ENCODE assay signal across 35 mouse cellular contexts in genomic region chr5:93183311-93183710, GRCm38 (mm10). TPM values are rescaled to one million over a fixed set of nuclear protein-coding genes. Genes with fewer than 3 reads are reported as not detected.
"Had no signal": no experiment of that assay in that cellular context is flagged by ENCODE, and none has a peak within 500 bp of the region (broad histone marks: within the 10 kb centered on the region; RNA-seq: fewer than 3 reads in every experiment).

No protein-coding gene starts in this region.

- ATAC-seq: hindbrain, embryonic 16.5 days; hindbrain, postnatal 0 days; inflammation-experienced regulatory T-cells, adult 6 months; intestine, embryonic 15.5 days; intestine, embryonic 16.5 days; intestine, postnatal 0 days had no signal

- H3K4me2 ChIP-seq: heart, embryonic 11.5 days; heart, embryonic 12.5 days; heart, embryonic 13.5 days; heart, embryonic 15.5 days; hindbrain, embryonic 13.5 days; hindbrain, embryonic 14.5 days; hindbrain, embryonic 15.5 days; intestine, embryonic 15.5 days; kidney, embryonic 15.5 days had no signal

- H3K4me3 ChIP-seq: heart, embryonic 10.5 days; heart, embryonic 12.5 days; heart, embryonic 13.5 days; heart, embryonic 15.5 days; hindbrain, embryonic 10.5 days; hindbrain, embryonic 13.5 days; hindbrain, embryonic 15.5 days; intestine, embryonic 15.5 days; kidney, embryonic 15.5 days; layer of hippocampus, adult 2 months; left cerebral cortex, adult 2 months had no signal

- H3K4me1 ChIP-seq: heart, embryonic 10.5 days; heart, embryonic 12.5 days; heart, embryonic 13.5 days; heart, embryonic 15.5 days; hindbrain, embryonic 10.5 days; hindbrain, embryonic 13.5 days; hindbrain, embryonic 15.5 days; intestine, embryonic 15.5 days; kidney, embryonic 15.5 days had no signal

- H3K27me3 ChIP-seq: heart, embryonic 12.5 days; heart, embryonic 13.5 days; heart, embryonic 15.5 days; hindbrain, embryonic 13.5 days; hindbrain, embryonic 15.5 days; intestine, embryonic 15.5 days; kidney, embryonic 15.5 days had no signal

- H3K9ac ChIP-seq: heart, embryonic 12.5 days; heart, embryonic 13.5 days; heart, embryonic 15.5 days; hindbrain, embryonic 13.5 days; hindbrain, embryonic 14.5 days; hindbrain, embryonic 15.5 days; intestine, embryonic 15.5 days; kidney, embryonic 15.5 days had no signal

- H3K27ac ChIP-seq: heart, embryonic 10.5 days; heart, embryonic 13.5 days; heart, embryonic 15.5 days; hindbrain, embryonic 10.5 days; hindbrain, embryonic 13.5 days; hindbrain, embryonic 14.5 days; hindbrain, embryonic 15.5 days; hindbrain, postnatal 0 days; intestine, embryonic 15.5 days; kidney, embryonic 15.5 days; kidney, postnatal 0 days; layer of hippocampus, adult 2 months; left cerebral cortex, adult 2 months had no signal

- DNase-seq: heart, postnatal 14 days; heart, postnatal 36 days; heart, postnatal 4 days; kidney, adult 11 months; kidney, adult 18-20 months; kidney, adult 2 months; kidney, adult 8-10 months; kidney, adult 9 months; kidney, postnatal 10 days; kidney, postnatal 14 days; kidney, postnatal 25 days; kidney, postnatal 36 days; kidney, postnatal 4 days; layer of hippocampus, adult 9-11 months; layer of hippocampus, postnatal 36 days had no signal

- H3K9me3 ChIP-seq: heart, embryonic 10.5 days; heart, embryonic 12.5 days; heart, embryonic 13.5 days; heart, embryonic 15.5 days; hindbrain, embryonic 10.5 days; hindbrain, embryonic 13.5 days; hindbrain, embryonic 15.5 days; intestine, embryonic 15.5 days; kidney, embryonic 15.5 days had no signal

RNA-seq across cellular contexts. Expression of gene 2010109A12Rik, which starts 23.0 kb away (rescaled TPM):
- total RNA-seq: hindbrain, postnatal 0 days had no signal
- polyA plus RNA-seq: large intestine, adult 2 months had no signal
